Mouse (Mus musculus) E14TG2a.4 (cell line): Measurements from ENCODE around the gene Eno1.

Experiments used
- CTCF ChIP-seq: conservative IDR thresholded peaks from 2 replicates; pipeline ENCODE4 v1.5.1; 2014; ENCODE audit warnings: low read length
- NANOG ChIP-seq: IDR thresholded peaks from 2 replicates; pipeline ENCODE4 v1.6.1; 2014; ENCODE audit warnings: borderline replicate concordance, low read length, mixed read lengths
- POU5F1 ChIP-seq: IDR thresholded peaks from 2 replicates; pipeline ENCODE4 v1.6.1; 2014; ENCODE audit warnings: low read length, borderline replicate concordance

- TF ChIP-seq CTCF (no peak), POU5F1 (no peak), NANOG (no peak)
Observed at GRCm38 (mm10) chr4:150231871-150232270, 4.7 kb upstream of the Eno1 start.
